Mouse (Mus musculus) embryonic facial prominence, embryonic 13.5 days (tissue): ENCODE data around the gene Zbtb4. TPM values are rescaled to one million over a fixed set of nuclear protein-coding genes. Genes with fewer than 3 reads are reported as not detected.

Experiments used
- ATAC-seq: fragments of 200-750 bp; cut with Nextera tagmentation; 2 replicates; pipeline ENCODE4 v1.8.0; 2017; ENCODE audit warnings: low read depth; ENCODE audit not compliant: insufficient number of reproducible peaks, insufficient read depth, low FRiP score, low TSS enrichment
- H3K27ac ChIP-seq: fragments of 300-500 bp; sonication (generic); 2 replicates; pipeline ENCODE4 v1.5.1; 2015; ENCODE audit warnings: moderate library complexity, mild to moderate bottlenecking, inconsistent platforms
- H3K27me3 ChIP-seq: fragments of 300-500 bp; sonication (generic); 2 replicates; pipeline ENCODE4 v1.6.1; 2015; ENCODE audit warnings: mild to moderate bottlenecking, inconsistent platforms
- H3K36me3 ChIP-seq: fragments of 300-500 bp; sonication (generic); 2 replicates; pipeline ENCODE4 v1.6.1; 2015; ENCODE audit warnings: mild to moderate bottlenecking, inconsistent platforms
- H3K4me1 ChIP-seq: fragments of 300-500 bp; sonication (generic); 2 replicates; pipeline ENCODE4 v1.6.1; 2015; ENCODE audit warnings: inconsistent platforms
- H3K4me2 ChIP-seq: fragments of 300-500 bp; sonication (generic); 2 replicates; pipeline ENCODE4 v1.6.1; 2015; ENCODE audit warnings: moderate library complexity, mild to moderate bottlenecking, inconsistent platforms
- H3K4me3 ChIP-seq: fragments of 300-500 bp; sonication (generic); 2 replicates; pipeline ENCODE4 v1.5.1; 2015; ENCODE audit warnings: mild to moderate bottlenecking, inconsistent platforms
- H3K9ac ChIP-seq: fragments of 300-500 bp; sonication (generic); 2 replicates; pipeline ENCODE4 v1.6.1; 2015; ENCODE audit warnings: mild to moderate bottlenecking, inconsistent platforms
- H3K9me3 ChIP-seq: fragments of 300-500 bp; sonication (generic); 2 replicates; pipeline ENCODE4 v1.6.1; 2016; ENCODE audit warnings: inconsistent platforms
- WGBS: fragments of 180-500 bp; shearing (Covaris S2); methylation state at CpG from one replicate; pipeline ENCODE4 v1.1.7; 2015; ENCODE audit warnings: mixed read lengths; 5-methylcytosine and 5-hydroxymethylcytosine counted together
- polyA plus RNA-seq: library from polyadenylated mRNA; unstranded; fragments of >200 nt; fragmentation: Nextera tagmentation; extraction: Ambion mirVana; gene quantifications from 2 replicates; pipeline ENCODE4 v1.2.1, GENCODE M21; 2015

Zbtb4 gene
- polyA plus RNA-seq, 1 experiment from 2014 or later = 4.8 TPM

- ATAC-seq = no peak
- peaks cover 6% of the 10 kb centered on the region; the same call in 1 of the 2 replicates for H3K36me3 ChIP-seq
- peak overlapping the region; percentile 94 for H3K27ac ChIP-seq
- no peaks in the 10 kb centered on the region for H3K9me3 ChIP-seq
- peak overlapping the region; percentile 95 for H3K9ac ChIP-seq
- peak overlapping the region; percentile 74 for H3K4me2 ChIP-seq
- peak overlapping the region; percentile 78 for H3K4me3 ChIP-seq
- H3K4me1 ChIP-seq = peaks cover 33% of the 10 kb centered on the region
- 55% methylated on average over 13 of the region's 13 CpGs for WGBS
- H3K27me3 ChIP-seq = no peaks in the 10 kb centered on the region
Observed at GRCm38 (mm10) chr11:69766872-69767624, 1.3 kb downstream of the Zbtb4 start.

- H3K4me3 ChIP-seq = peak overlapping the region; percentile 78; the same call in 1 of the 2 replicates
- peaks cover 6% of the 10 kb centered on the region; the same call in 1 of the 2 replicates for H3K36me3 ChIP-seq
- H3K9me3 ChIP-seq = no peaks in the 10 kb centered on the region
- 52% methylated on average over 4 of the region's 4 CpGs for WGBS
- peak overlapping the region; percentile 74 for H3K4me2 ChIP-seq
- peak overlapping the region; percentile 95 for H3K9ac ChIP-seq
- H3K27me3 ChIP-seq = no peaks in the 10 kb centered on the region
- H3K27ac ChIP-seq = peak overlapping the region; percentile 94; the same call in 1 of the 2 replicates
- H3K4me1 ChIP-seq = peaks cover 33% of the 10 kb centered on the region
- no peak for ATAC-seq
Observed at GRCm38 (mm10) chr11:69767625-69767909, 1.9 kb downstream of the Zbtb4 start.

- 55% methylated on average over 5 of the region's 5 CpGs for WGBS
- Histone ChIP-seq H3K27me3 (peaks cover 16% of the 10 kb centered on the region; the same call in 1 of the 2 replicates), H3K27ac (no peak overlapping the region), H3K36me3 (peaks cover 48% of the 10 kb centered on the region), H3K4me2 (no peak overlapping the region), H3K4me1 (peaks cover 20% of the 10 kb centered on the region), H3K4me3 (no peak overlapping the region), H3K9ac (no peak overlapping the region), H3K9me3 (no peaks in the 10 kb centered on the region)
- no peak for ATAC-seq
Observed at GRCm38 (mm10) chr11:69774961-69775360, 9.2 kb downstream of the Zbtb4 start.

DNA sequence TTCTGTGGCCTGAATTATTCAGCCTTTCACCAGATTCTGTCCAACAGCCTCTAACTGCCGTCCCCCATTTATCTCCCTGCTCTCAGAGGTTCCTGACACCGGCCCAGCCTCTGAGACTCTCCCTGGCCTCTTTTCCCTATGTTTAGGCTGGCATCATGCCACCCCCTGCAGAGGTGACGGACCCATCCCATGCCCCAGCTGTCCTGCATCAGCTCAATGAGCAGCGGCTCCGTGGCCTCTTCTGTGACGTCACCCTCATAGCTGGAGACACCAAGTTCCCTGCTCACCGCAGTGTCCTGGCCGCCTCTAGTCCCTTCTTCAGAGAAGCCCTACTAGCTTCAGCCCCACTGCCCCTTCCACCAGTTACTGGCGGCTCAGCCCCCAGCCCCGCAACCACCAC lies 10.0 kb downstream of the Zbtb4 start:
- H3K4me2 ChIP-seq = no peak overlapping the region
- peaks cover 16% of the 10 kb centered on the region; the same call in 1 of the 2 replicates for H3K27me3 ChIP-seq
- ATAC-seq = no peak
- H3K27ac ChIP-seq = no peak overlapping the region
- H3K4me3 ChIP-seq = no peak overlapping the region
- WGBS = 76% methylated on average over 10 of the region's 10 CpGs
- H3K36me3 ChIP-seq = peaks cover 46% of the 10 kb centered on the region
- no peak overlapping the region for H3K9ac ChIP-seq
- H3K9me3 ChIP-seq = no peaks in the 10 kb centered on the region
- H3K4me1 ChIP-seq = peaks cover 20% of the 10 kb centered on the region

GRCm38 (mm10) chr11:69776488-69776887 lies 10.8 kb downstream of the Zbtb4 start:
- no peak overlapping the region for H3K4me3 ChIP-seq
- no peak overlapping the region for H3K4me2 ChIP-seq
- 85% methylated on average over 20 of the region's 20 CpGs for WGBS
- 0 out of 2 replicates have a peak overlapping the region, but pooled peaks have one; percentile 3 for H3K9ac ChIP-seq
- peaks cover 20% of the 10 kb centered on the region for H3K4me1 ChIP-seq
- H3K27me3 ChIP-seq = peaks cover 16% of the 10 kb centered on the region; the same call in 1 of the 2 replicates
- peaks cover 42% of the 10 kb centered on the region for H3K36me3 ChIP-seq
- H3K9me3 ChIP-seq = no peaks in the 10 kb centered on the region
- H3K27ac ChIP-seq = no peak overlapping the region
- ATAC-seq = no peak

DNA sequence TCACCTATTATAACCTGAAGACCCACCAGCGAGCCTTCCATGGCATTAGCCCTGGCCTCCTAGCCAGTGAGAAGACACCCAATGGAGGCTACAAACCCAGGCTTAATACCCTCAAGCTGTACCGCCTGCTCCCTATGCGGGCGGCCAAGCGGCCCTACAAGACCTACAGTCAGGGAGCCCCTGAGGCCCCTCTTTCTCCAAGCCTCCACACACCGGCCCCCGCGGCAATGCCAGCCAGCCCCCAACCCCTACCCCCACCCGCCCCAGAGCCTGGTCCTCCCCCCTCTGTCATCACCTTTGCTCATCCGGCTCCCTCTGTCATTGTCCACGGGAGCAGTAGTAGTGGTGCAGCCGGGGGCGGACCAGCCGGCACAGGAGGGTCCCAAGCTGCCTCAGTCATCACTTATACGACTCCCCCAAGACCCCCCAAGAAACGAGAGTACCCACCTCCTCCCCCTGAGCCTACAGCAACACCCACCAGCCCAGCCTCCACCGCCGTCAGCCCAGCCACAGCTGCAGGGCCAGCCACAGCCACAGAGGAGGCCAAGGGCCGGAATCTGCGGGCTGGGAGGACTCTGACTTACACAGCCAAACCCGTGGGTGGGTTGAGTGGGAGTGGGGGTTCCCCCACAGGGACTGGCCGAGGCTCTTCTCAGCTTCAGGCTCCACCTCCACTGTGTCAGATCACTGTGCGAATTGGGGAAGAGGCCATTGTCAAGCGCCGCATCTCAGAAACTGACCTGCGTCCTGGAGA lies 12.0 kb downstream of the Zbtb4 start:
- Histone ChIP-seq H3K36me3 (peaks cover 42% of the 10 kb centered on the region), H3K9ac (no peak overlapping the region), H3K9me3 (no peaks in the 10 kb centered on the region), H3K4me3 (no peak overlapping the region), H3K4me2 (0 out of 2 replicates have a peak overlapping the region, but pooled peaks have one; percentile 9), H3K4me1 (peaks cover 20% of the 10 kb centered on the region), H3K27me3 (peaks cover 23% of the 10 kb centered on the region; the same call in 1 of the 2 replicates), H3K27ac (no peak overlapping the region)
- 0 out of 2 replicates have a peak, but pooled peaks have one; percentile 33 for ATAC-seq
- WGBS = 67% methylated on average over 26 of the region's 26 CpGs

DNA sequence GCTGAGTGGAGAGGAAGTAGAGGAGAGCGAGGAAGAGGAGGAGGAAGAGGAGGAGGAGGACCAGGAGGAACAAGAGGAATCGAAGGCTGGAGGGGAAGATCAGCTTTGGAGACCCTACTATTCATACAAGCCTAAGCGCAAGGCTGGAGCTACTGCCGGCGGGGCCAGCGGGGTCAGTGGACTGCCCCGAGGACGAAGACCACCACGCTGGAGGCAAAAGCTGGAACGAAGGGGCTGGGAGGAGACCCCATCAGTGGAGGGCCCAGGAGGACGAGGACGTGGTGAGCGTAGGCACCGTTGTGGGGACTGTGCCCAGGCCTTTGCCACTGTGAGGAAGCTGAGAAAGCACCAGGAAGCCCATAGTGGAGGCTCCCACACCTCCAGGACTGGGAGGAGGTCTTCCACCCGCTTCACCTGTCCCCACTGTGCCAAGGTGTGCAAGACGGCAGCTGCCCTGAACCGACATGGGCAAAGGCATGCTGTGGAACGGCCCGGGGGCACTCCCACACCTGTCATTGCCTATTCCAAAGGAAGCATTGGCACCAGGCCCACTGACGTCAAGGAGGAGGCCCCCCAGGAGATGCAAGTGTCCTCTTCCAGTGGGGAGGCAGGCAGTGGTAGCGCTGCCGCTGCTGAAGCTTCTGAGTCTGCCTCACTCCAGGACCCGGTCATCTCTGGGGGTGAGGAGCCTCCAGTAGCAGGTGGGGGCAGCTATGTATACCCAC lies 12.7 kb downstream of the Zbtb4 start:
- H3K27ac ChIP-seq = no peak overlapping the region
- H3K4me2 ChIP-seq = peak overlapping the region; percentile 9; the same call in 1 of the 2 replicates
- H3K27me3 ChIP-seq = peaks cover 23% of the 10 kb centered on the region; the same call in 1 of the 2 replicates
- WGBS = 63% methylated on average over 23 of the region's 23 CpGs
- H3K4me3 ChIP-seq = 0 out of 2 replicates have a peak overlapping the region, but pooled peaks have one; percentile 7
- ATAC-seq = 0 out of 2 replicates have a peak, but pooled peaks have one; percentile 26
- H3K9me3 ChIP-seq = no peaks in the 10 kb centered on the region
- peaks cover 37% of the 10 kb centered on the region for H3K36me3 ChIP-seq
- H3K4me1 ChIP-seq = peaks cover 20% of the 10 kb centered on the region
- no peak overlapping the region for H3K9ac ChIP-seq

DNA sequence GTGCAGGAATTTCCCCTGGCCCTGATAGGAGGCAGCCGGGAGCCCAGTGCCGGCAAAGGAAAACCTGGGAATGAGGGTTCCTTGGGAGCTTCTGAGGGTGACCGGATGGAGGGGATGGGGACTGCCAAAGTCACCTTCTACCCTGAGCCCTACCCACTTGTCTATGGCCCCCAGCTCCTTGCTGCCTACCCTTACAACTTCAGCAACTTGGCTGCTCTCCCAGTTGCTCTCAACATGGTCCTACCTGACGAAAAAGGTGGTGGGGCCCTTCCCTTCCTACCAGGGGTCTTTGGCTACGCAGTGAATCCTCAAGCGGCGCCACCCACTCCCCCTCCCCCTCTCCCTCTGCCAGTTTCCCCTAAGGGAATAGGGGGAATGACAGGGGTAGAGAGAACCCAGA lies 13.3 kb downstream of the Zbtb4 start:
- Histone ChIP-seq H3K27ac (no peak overlapping the region), H3K4me2 (peak overlapping the region; percentile 9; the same call in 1 of the 2 replicates), H3K4me3 (0 out of 2 replicates have a peak overlapping the region, but pooled peaks have one; percentile 7), H3K27me3 (peaks cover 23% of the 10 kb centered on the region; the same call in 1 of the 2 replicates), H3K4me1 (peaks cover 20% of the 10 kb centered on the region), H3K9me3 (no peaks in the 10 kb centered on the region), H3K9ac (no peak overlapping the region), H3K36me3 (peaks cover 37% of the 10 kb centered on the region)
- ATAC-seq = 0 out of 2 replicates have a peak, but pooled peaks have one; percentile 4
- WGBS = 44% methylated on average over 7 of the region's 7 CpGs

GRCm38 (mm10) chr11:69781828-69782227 lies 16.1 kb downstream of the Zbtb4 start:
- H3K9me3 ChIP-seq = no peaks in the 10 kb centered on the region
- no peak overlapping the region for H3K9ac ChIP-seq
- H3K27me3 ChIP-seq = peaks cover 19% of the 10 kb centered on the region; the same call in 1 of the 2 replicates
- no peak overlapping the region for H3K4me3 ChIP-seq
- no peak overlapping the region for H3K4me2 ChIP-seq
- H3K27ac ChIP-seq = no peak overlapping the region
- WGBS = 38% methylated on average over 4 of the region's 4 CpGs
- H3K4me1 ChIP-seq = peaks cover 20% of the 10 kb centered on the region
- no peak for ATAC-seq
- H3K36me3 ChIP-seq = peaks cover 20% of the 10 kb centered on the region

GRCm38 (mm10) chr11:69784793-69785272 lies 19.1 kb downstream of the Zbtb4 start:
- 45% methylated on average over 15 of the region's 15 CpGs for WGBS
- H3K4me2 ChIP-seq = peak overlapping the region; percentile 23; the same call in 1 of the 2 replicates
- no peaks in the 10 kb centered on the region for H3K9me3 ChIP-seq
- H3K4me3 ChIP-seq = no peak overlapping the region
- no peak overlapping the region for H3K27ac ChIP-seq
- no peaks in the 10 kb centered on the region for H3K4me1 ChIP-seq
- H3K27me3 ChIP-seq = peaks cover 6% of the 10 kb centered on the region; the same call in 1 of the 2 replicates
- ATAC-seq = no peak
- H3K36me3 ChIP-seq = no peaks in the 10 kb centered on the region
- no peak overlapping the region for H3K9ac ChIP-seq

- Histone ChIP-seq H3K27ac (no peak overlapping the region), H3K9ac (no peak overlapping the region), H3K36me3 (no peaks in the 10 kb centered on the region), H3K4me3 (no peak overlapping the region), H3K27me3 (peaks cover under 1% of the 10 kb centered on the region; the same call in 1 of the 2 replicates), H3K9me3 (no peaks in the 10 kb centered on the region), H3K4me2 (no peak overlapping the region), H3K4me1 (no peaks in the 10 kb centered on the region)
- WGBS = 88% methylated on average over 5 of the region's 5 CpGs
- ATAC-seq = no peak
Observed at GRCm38 (mm10) chr11:69787306-69787705, 21.6 kb downstream of the Zbtb4 start.
